Mouse (Mus musculus) frontal cortex, postnatal 25 days (tissue): Measurements from ENCODE around the gene Fibp.
A peak's percentile ranks its signal among the peaks of the same experiment; 100 is the strongest.

ENCODE experiments used
- DNase-seq, 2 experiments: peaks; one replicate each; pipeline ENCODE4 v3.0.0; 2022; ENCODE audit warnings: low spot score in 2 of 2

Fibp gene

GRCm38 (mm10) chr19:5460465-5460911 lies at the start of gene Fibp:
TSS of gene Fibp (plus strand) at chr19:5460615.
- DNase-seq: peak; percentile 70 to 74

DNA sequence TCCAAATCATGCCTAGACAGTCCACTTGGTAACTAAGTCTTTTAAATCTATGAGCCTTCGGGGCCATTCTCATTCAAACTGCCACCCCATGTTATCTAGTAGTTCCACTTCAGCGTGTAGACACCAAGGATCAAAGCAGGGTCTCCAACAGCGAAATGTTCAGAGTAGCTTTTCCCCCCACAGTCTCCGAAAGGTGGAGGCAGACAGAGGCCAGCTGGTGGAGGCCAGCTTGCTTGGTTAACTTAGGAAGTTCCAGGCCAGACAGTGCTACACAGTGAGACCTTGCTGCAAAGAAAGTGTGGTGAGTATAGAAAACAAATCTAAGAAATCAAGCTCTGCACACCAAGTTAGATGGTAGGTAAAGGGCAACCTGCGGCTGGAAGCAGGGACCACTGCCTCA lies 49.8 kb upstream of the Fibp start:
- no peak for DNase-seq

GRCm38 (mm10) chr19:5411961-5412360 lies 48.5 kb upstream of the Fibp start:
- DNase-seq: no peak

GRCm38 (mm10) chr19:5413840-5414239 lies 46.6 kb upstream of the Fibp start:
- no peak for DNase-seq

DNA sequence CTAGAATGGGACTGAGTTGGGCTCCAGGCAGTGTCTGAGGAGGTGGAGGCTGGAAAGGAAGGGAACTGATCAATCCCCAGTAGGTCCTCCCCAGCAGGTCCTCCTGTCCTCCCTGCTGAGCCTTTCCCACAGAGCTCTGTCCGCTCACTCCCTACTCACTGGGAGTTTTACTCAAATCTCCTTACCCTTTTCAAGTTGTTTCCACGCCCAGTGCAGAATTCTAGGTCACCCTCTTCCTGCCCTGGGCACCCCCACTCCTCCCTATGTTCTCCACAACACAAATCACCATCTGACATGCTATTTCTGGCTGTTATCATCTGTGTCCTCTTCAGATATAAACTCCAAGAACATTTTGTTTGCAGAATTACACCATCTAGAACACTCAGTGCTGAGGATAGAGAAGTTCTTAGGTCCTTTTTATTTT lies 45.9 kb upstream of the Fibp start:
- no peak for DNase-seq

DNA sequence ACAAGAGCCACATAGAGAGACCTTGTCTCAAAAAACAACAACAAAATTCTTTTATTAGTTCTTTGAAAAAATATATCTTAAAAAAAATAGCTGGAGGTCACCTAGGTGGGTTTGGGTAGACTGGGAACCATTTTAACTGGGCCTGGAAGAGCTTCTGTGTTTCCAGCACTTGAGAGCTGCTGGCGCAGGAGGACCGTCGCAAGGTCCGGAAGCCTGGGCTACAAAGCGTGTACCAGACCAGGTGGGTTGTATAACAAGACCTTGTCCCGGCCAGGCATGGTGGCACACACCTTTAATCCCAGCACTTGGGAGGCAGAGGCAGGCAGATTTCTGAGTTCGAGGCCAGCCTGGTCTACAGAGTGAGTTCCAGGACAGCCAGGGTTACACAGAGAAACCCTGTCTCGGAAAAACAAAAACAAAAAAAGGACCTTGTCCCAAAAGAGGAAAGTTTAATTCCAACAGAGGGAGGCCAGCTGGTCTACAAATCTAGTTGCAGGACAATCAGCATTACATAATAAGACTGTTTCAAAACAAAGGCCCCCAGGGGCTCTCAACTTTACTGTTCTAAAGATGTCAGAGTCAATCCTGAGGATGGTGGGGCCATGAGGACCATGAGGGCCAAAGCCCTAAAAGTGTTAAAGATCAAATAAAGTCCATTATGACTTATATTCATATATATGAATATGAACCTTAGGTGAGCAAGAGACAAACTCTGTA lies 41.5 kb upstream of the Fibp start:
- no peak for DNase-seq

- no peak for DNase-seq
These were observed 40.8 kb upstream of the Fibp start for GRCm38 (mm10) chr19:5419630-5420029.

DNA sequence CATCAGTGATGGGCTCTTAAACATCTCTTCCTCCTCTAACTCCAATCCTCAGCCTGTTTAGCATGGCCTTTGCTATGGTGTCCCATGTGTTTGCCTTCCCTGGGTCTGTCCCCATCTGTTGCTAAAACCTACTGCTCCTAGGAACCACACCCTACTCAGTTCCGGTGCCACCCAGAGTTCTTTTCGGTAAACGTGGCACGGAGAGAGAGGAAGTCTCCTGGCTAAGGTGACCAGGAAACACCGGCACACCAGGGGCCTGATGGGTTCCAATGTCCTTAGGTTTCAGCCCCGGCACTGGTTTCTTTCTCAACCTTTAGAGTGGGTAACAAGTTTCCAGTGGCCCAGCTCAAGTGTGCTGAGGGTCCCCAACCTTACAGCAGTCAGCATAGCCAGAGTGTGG lies 39.8 kb upstream of the Fibp start:
- no peak for DNase-seq

GRCm38 (mm10) chr19:5421784-5422183 lies 38.6 kb upstream of the Fibp start:
- no peak for DNase-seq

DNA sequence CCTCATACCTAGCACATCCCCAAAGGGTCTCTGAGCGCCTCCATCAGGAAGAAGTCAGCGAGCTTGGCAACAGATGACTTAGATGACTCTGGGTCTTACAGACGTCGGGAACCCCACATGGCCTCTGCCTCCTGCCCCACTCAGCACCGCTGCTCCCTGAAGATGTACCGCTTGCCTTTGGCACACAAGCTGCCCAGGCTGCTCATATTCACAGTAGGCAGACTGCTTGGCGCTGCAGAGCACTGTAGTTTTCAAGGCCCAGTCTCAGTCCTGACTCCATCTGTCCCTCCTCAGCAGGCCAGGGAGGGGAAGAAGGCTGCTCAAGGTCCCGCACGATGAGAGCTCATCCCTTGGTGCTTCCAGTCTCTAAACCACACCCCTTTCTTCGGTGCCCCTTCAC lies 38.1 kb upstream of the Fibp start:
- DNase-seq: no peak

DNA sequence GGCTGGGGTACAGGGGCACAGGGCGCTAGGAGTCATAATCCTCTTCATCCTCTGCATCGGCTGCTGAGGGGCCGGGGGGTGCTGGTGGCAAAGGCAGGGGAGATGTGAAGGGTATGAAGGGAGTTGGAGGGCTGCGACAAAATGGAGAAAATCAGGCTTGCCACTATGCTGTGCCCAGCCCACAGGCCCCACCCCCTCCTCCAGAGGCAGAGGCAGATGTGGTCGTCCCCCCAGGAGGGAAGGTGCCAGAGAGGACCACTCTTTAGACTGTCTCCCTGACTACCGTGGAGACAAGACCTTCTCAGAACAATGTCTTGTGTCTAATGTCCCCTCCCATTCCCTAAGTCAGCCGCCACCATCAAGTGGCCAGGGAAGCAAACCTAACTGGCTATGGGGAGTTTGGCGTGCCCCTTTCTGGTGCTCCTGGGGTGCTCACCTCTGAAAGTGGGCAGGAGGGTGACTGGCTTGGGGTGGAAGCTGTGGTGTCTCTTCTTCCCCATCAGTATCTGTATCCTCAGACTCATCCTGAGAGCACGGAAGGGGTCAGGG lies 37.4 kb upstream of the Fibp start:
- DNase-seq: no peak

DNA sequence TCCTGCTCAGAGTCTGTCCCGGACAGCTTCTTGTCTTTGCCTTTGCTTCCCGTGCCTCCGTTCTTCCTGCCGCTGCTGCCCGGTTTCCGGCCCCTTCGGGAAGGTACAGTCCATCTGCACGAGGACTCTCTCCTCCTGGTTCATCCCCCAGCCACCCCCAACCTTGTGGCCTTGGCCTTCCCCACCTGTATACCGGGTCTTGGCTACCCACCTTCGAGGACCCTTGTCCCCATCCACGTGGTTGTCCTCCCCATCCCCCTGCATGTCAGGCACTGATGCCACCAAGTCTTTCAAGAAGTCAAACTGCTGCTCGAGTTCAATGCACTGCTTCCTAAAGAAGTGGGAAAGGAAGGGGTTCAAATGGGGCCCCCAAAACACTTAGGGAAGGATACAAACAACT lies 36.9 kb upstream of the Fibp start:
- no peak for DNase-seq

GRCm38 (mm10) chr19:5424092-5424781 lies 36.2 kb upstream of the Fibp start:
- peak in 1 of 2 experiments; percentile 45 for DNase-seq

GRCm38 (mm10) chr19:5424782-5425741 lies 35.4 kb upstream of the Fibp start, which contains the start of the genes Drap1 and AI837181:
TSS of gene Drap1 (minus strand) at chr19:5424979.
TSS of gene AI837181 (plus strand) at chr19:5425144.
- peak; percentile 80 for DNase-seq

- no peak for DNase-seq
These were observed 34.4 kb upstream of the Fibp start for GRCm38 (mm10) chr19:5425906-5426565.

DNA sequence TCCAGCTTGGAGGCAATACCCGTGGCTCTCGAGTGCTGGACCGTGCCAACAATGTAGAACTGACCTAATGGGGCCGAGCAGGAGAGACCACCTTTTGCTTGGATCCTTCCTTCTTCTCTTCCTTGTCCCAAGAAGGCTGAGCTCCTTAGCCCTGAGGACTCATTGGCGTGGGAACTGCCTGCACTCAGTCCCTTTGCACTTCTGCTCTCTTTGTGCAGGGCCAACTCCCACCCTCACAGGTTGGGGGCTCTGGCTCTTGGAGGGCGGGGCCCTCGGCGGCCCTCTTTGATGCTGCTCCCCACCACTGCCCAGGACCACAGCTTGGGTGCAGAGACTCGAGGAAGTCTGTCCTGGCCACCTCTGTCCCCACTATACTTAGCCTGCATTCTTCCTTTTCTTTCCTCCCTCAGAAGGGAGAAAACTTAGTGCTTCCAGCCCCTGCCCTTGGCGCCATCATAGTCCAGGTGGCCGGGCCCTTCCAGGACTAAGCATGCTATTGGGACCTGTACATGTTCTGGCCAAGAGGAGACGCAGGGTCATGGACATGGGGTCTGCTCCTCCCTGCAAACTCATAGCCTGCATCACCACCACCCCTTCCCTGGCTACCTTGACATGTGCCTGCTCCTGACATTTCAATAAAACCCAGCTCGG lies 33.6 kb upstream of the Fibp start:
- no peak for DNase-seq

DNA sequence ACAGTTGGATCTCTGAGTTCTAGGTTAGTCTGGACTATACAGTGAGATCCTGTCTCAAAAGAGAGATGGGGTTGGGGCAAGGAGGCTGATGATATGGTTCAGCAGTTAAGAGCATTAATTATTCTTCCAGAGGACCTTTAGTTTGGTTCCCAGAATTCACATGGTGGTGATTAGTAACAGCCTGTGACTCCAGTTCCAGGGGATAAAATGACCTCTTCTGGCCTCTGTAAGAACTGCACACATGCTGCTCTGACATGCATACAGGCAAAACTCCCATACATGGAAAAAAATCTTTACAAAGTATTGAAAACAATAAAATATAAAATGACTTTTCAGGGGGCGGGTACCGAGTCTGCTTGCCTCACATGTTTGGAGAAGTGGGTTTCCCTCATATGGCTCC lies 32.3 kb upstream of the Fibp start:
- DNase-seq: no peak

DNA sequence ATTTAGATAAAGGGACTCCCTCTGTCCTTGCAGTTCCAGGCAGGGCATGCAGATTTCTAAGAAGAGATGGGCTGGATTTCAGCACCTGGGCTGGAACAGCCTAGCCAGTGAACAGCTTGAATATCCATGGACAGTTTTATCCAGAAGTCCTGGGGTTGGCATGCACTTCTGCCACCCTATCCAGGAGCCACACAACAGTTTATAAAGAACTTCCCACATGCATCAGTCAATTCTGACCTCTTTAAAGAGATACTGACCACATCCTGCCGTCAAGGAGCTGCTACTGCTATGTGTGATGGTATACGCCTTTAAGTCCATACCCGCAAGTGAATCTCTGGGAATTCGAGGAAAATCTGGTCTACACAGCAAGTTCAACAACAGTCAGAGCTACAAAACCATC lies 31.2 kb upstream of the Fibp start:
- DNase-seq: no peak

DNA sequence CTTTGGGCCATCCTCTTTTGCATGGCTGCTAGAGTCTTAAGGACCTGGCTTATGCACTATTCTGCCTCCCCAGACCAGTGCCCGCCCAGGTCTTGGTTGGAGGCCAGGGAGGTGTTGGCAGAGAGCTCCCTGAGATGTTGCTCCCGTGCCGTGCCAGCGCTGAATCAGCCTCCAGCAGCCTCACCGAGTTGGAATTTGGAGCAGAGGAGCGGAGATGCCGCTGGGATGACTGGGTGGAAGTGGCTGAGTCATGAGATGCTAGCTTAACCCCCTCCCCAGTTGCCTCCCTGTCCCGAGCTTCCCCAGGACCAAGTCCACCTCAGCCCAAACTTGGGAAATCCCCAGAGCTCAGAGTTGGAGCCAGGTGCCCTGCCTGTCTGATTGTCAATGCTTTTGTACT lies 30.6 kb upstream of the Fibp start:
- no peak for DNase-seq

DNA sequence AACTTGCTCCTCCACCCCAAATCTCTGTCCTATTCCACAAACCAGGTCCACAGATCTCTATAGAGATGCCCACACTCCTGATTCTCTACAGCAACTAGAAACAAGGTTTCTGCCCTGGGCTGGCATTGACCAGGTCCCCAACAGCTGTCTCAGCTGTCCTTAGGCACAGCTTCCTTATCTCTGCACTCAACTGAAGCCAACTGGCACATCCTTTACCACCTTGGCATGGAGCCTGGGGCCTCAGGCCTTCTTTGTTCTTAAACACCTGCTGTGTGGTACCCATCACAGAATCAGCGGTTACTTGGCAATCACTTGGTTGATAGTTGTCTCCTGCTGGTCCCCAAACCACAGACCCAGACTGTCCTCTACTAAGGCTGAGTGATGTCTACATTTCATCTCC lies 30.0 kb upstream of the Fibp start:
- DNase-seq: no peak
